Mouse (Mus musculus): ENCODE measurements around the gene Gtsf1.

Gtsf1 gene

GRCm38 (mm10) chr15:103377752-103378664 is 52.3 kb downstream of the Gtsf1 start:
- no peak for DNase-seq (ENCODE audit: extremely low read depth, low read depth, low spot score)

- DNase-seq (ENCODE audit: extremely low read depth, low read depth, low spot score) = no peak
Observed at GRCm38 (mm10) chr15:103376837-103377269, 53.4 kb downstream of the Gtsf1 start.

GRCm38 (mm10) chr15:103375112-103375800 is 55.0 kb downstream of the Gtsf1 start:
- DNase-seq (ENCODE audit: extremely low read depth, low read depth, low spot score) = no peak

- DNase-seq (ENCODE audit: extremely low read depth, low read depth, low spot score) = no peak
Observed at GRCm38 (mm10) chr15:103372461-103372860, 57.8 kb downstream of the Gtsf1 start.

- no peak for DNase-seq (ENCODE audit: extremely low read depth, low read depth, low spot score)
Observed at GRCm38 (mm10) chr15:103371741-103372140, 58.5 kb downstream of the Gtsf1 start.

GRCm38 (mm10) chr15:103371208-103371607 is 59.1 kb downstream of the Gtsf1 start:
- DNase-seq (ENCODE audit: extremely low read depth, low read depth, low spot score) = no peak

- no peak for DNase-seq (ENCODE audit: extremely low read depth, low read depth, low spot score)
Observed at GRCm38 (mm10) chr15:103370462-103370861, 59.8 kb downstream of the Gtsf1 start.

GRCm38 (mm10) chr15:103369123-103369522 is 61.1 kb downstream of the Gtsf1 start:
- DNase-seq (ENCODE audit: extremely low read depth, low read depth, low spot score) = no peak

GRCm38 (mm10) chr15:103368179-103368940 is 61.9 kb downstream of the Gtsf1 start:
- no peak for DNase-seq (ENCODE audit: extremely low read depth, low read depth, low spot score)

GRCm38 (mm10) chr15:103366376-103367149 is 63.7 kb downstream of the Gtsf1 start, which contains the start of gene Itga5:
TSS of gene Itga5 (minus strand) at chr15:103366763.
- no peak for DNase-seq (ENCODE audit: extremely low read depth, low read depth, low spot score)

GRCm38 (mm10) chr15:103365471-103366375 is 64.5 kb downstream of the Gtsf1 start:
- no peak for DNase-seq (ENCODE audit: extremely low read depth, low read depth, low spot score)

GRCm38 (mm10) chr15:103364761-103365160 is 65.5 kb downstream of the Gtsf1 start:
- no peak for DNase-seq (ENCODE audit: extremely low read depth, low read depth, low spot score)

GRCm38 (mm10) chr15:103363809-103364208 is 66.5 kb downstream of the Gtsf1 start:
- no peak for DNase-seq (ENCODE audit: extremely low read depth, low read depth, low spot score)

GRCm38 (mm10) chr15:103362950-103363349 is 67.3 kb downstream of the Gtsf1 start:
- no peak for DNase-seq (ENCODE audit: extremely low read depth, low read depth, low spot score)

GRCm38 (mm10) chr15:103362333-103362732 is 67.9 kb downstream of the Gtsf1 start:
- DNase-seq (ENCODE audit: extremely low read depth, low read depth, low spot score) = no peak

- DNase-seq (ENCODE audit: extremely low read depth, low read depth, low spot score) = no peak
Observed at GRCm38 (mm10) chr15:103361269-103361668, 69.0 kb downstream of the Gtsf1 start.

- DNase-seq (ENCODE audit: extremely low read depth, low read depth, low spot score) = no peak
Observed at GRCm38 (mm10) chr15:103359869-103360602, 70.2 kb downstream of the Gtsf1 start.

GRCm38 (mm10) chr15:103359122-103359510 is 71.2 kb downstream of the Gtsf1 start:
- no peak for DNase-seq (ENCODE audit: extremely low read depth, low read depth, low spot score)
